Mouse (Mus musculus) midbrain, embryonic 13.5 days (tissue): ENCODE measurements around the gene Synm. TPM values are rescaled to one million over a fixed set of nuclear protein-coding genes. Genes with fewer than 3 reads are reported as not detected.

Experiments
- ATAC-seq: fragments of 200-750 bp; cut with Nextera tagmentation; 2 replicates; pipeline ENCODE4 v1.8.0; 2017; ENCODE audit warnings: mild to moderate bottlenecking, moderate TSS enrichment, moderate library complexity
- H3K27ac ChIP-seq: fragments of 300-500 bp; sonication (generic); 2 replicates; pipeline ENCODE4 v1.5.1; 2015; ENCODE audit warnings: inconsistent platforms, mild to moderate bottlenecking, moderate library complexity
- H3K27me3 ChIP-seq: fragments of 300-500 bp; sonication (generic); 2 replicates; pipeline ENCODE4 v1.6.1; 2015; ENCODE audit warnings: mild to moderate bottlenecking, inconsistent platforms
- H3K36me3 ChIP-seq: fragments of 300-500 bp; sonication (generic); 2 replicates; pipeline ENCODE4 v1.6.1; 2015; ENCODE audit warnings: mild to moderate bottlenecking, inconsistent platforms
- H3K4me1 ChIP-seq: fragments of 300-500 bp; sonication (generic); replicated peaks from 2 replicates; pipeline ENCODE4 v1.6.1; 2015; ENCODE audit warnings: inconsistent platforms
- H3K4me2 ChIP-seq: fragments of 300-500 bp; sonication (generic); replicated peaks from 2 replicates; pipeline ENCODE4 v1.6.1; 2015; ENCODE audit warnings: moderate library complexity, mild to moderate bottlenecking, inconsistent platforms
- H3K4me3 ChIP-seq: fragments of 300-500 bp; sonication (generic); replicated peaks from 2 replicates; pipeline ENCODE4 v1.5.1; 2015; ENCODE audit warnings: mild to moderate bottlenecking, inconsistent platforms
- H3K9ac ChIP-seq: fragments of 300-500 bp; sonication (generic); replicated peaks from 2 replicates; pipeline ENCODE4 v1.6.1; 2015; ENCODE audit warnings: mild to moderate bottlenecking, inconsistent platforms
- H3K9me3 ChIP-seq: fragments of 300-500 bp; sonication (generic); 2 replicates; pipeline ENCODE4 v1.6.1; 2016; ENCODE audit warnings: mild to moderate bottlenecking, inconsistent platforms
- WGBS: fragments of 180-500 bp; shearing (Covaris S2); methylation state at CpG from one replicate; pipeline ENCODE4 v1.1.7; 2015; 5-methylcytosine and 5-hydroxymethylcytosine counted together
- polyA plus RNA-seq: library from polyadenylated mRNA; unstranded; fragments of >200 nt; fragmentation: Nextera tagmentation; extraction: Ambion mirVana; gene quantifications from 2 replicates; pipeline ENCODE4 v1.2.1, GENCODE M21; 2015

Gene Synm
- 2.6 and 2.8 TPM in 2 replicates for polyA plus RNA-seq

- WGBS = under 1% methylated on average over 37 of the region's 37 CpGs
- Histone ChIP-seq H3K27me3 (peaks cover 28% of the 10 kb centered on the region), H3K9ac (peak within 1 kb of the TSS; percentile 73), H3K4me1 (peaks cover 13% of the 10 kb centered on the region), H3K27ac (peak within 1 kb of the TSS; percentile 76), H3K36me3 (no peaks in the 10 kb centered on the region), H3K4me3 (peak within 1 kb of the TSS; percentile 62), H3K9me3 (no peaks in the 10 kb centered on the region), H3K4me2 (peak within 1 kb of the TSS; percentile 95)
- peak; percentile 92 for ATAC-seq
Observed at GRCm38 (mm10) chr7:67759629-67759995, at the start of gene Synm. Gene Synm (minus strand): TSS chr7:67759742.

GRCm38 (mm10) chr7:67803857-67804215 is 44.3 kb upstream of the Synm start:
- WGBS = 16% methylated on average over 12 of the region's 13 CpGs
- Histone ChIP-seq H3K4me2 (peak overlapping the region; percentile 63), H3K27ac (no peak overlapping the region), H3K9me3 (no peaks in the 10 kb centered on the region), H3K27me3 (peaks cover 5% of the 10 kb centered on the region; the same call in 1 of the 2 replicates), H3K4me1 (peaks cover 18% of the 10 kb centered on the region), H3K4me3 (peak overlapping the region; percentile 36), H3K36me3 (no peaks in the 10 kb centered on the region), H3K9ac (peak overlapping the region; percentile 44; the same call in 1 of the 2 replicates)
- peak; percentile 67 for ATAC-seq

GRCm38 (mm10) chr7:67803015-67803856 is 43.7 kb upstream of the Synm start:
- Histone ChIP-seq H3K36me3 (no peaks in the 10 kb centered on the region), H3K4me2 (peak overlapping the region; percentile 63), H3K4me1 (peaks cover 18% of the 10 kb centered on the region), H3K27ac (no peak overlapping the region), H3K9me3 (no peaks in the 10 kb centered on the region), H3K27me3 (peaks cover 8% of the 10 kb centered on the region; the same call in 1 of the 2 replicates), H3K4me3 (peak overlapping the region; percentile 36), H3K9ac (peak overlapping the region; percentile 44; the same call in 1 of the 2 replicates)
- peak; percentile 83 for ATAC-seq
- 19% methylated on average over 28 of the region's 28 CpGs for WGBS

DNA sequence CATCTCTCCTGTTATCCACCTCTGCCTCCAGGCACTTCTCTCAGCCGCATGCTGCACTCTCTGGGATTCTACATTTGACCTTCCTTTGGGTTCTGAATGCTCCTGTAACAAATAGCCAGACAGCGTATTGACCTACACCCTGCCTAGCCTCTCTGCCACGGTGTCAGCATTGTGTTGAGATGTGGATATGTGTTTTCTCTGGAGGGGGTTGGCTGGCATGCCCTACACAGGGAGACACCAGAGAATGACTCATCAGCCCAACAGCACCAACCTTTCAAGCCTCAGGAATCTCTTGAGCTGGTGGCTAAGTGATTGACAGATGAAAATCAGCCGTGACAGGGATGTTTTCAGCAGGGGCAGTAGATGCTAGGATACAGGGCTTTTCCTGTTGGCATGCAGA is 41.5 kb upstream of the Synm start:
- 49% methylated on average over 4 of the region's 4 CpGs for WGBS
- no peak overlapping the region for H3K4me3 ChIP-seq
- H3K36me3 ChIP-seq = no peaks in the 10 kb centered on the region
- no peaks in the 10 kb centered on the region for H3K9me3 ChIP-seq
- no peak overlapping the region for H3K4me2 ChIP-seq
- peaks cover 18% of the 10 kb centered on the region for H3K4me1 ChIP-seq
- peaks cover 8% of the 10 kb centered on the region; the same call in 1 of the 2 replicates for H3K27me3 ChIP-seq
- no peak overlapping the region for H3K27ac ChIP-seq
- no peak for ATAC-seq
- no peak overlapping the region for H3K9ac ChIP-seq

GRCm38 (mm10) chr7:67800547-67800946 is 41.0 kb upstream of the Synm start:
- Histone ChIP-seq H3K27me3 (peaks cover 8% of the 10 kb centered on the region; the same call in 1 of the 2 replicates), H3K4me2 (no peak overlapping the region), H3K4me1 (peaks cover 18% of the 10 kb centered on the region), H3K27ac (no peak overlapping the region), H3K4me3 (no peak overlapping the region), H3K36me3 (no peaks in the 10 kb centered on the region), H3K9ac (no peak overlapping the region), H3K9me3 (no peaks in the 10 kb centered on the region)
- WGBS = 85% methylated on average over 6 of the region's 6 CpGs
- ATAC-seq = no peak

DNA sequence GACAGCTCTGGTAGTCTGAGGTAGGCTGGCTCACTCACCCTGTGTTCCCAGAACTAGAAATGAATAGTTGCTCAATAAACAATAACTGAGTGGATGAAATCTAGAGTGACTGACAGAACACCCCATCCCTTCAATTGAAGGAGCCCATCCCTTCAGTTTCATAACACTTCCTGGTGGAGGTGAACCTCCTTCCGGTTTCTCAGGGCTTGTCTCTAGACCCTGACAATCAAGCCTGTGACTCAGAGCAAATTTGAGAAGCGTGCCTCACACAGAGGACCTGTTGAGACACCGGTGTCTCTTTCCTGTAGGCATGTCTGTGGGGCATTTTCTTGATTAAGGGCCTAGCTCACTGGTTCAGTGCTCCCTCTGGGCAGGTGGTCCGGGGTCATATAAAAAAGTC is 38.9 kb upstream of the Synm start:
- Histone ChIP-seq H3K4me2 (no peak overlapping the region), H3K4me3 (no peak overlapping the region), H3K9ac (no peak overlapping the region), H3K36me3 (no peaks in the 10 kb centered on the region), H3K27me3 (peaks cover 8% of the 10 kb centered on the region; the same call in 1 of the 2 replicates), H3K4me1 (peaks cover 12% of the 10 kb centered on the region; the same call in 1 of the 2 replicates), H3K9me3 (0 out of 2 replicates have a peak, but pooled peaks cover 2% of the 10 kb centered on the region), H3K27ac (no peak overlapping the region)
- 88% methylated on average over 4 of the region's 4 CpGs for WGBS
- no peak for ATAC-seq

DNA sequence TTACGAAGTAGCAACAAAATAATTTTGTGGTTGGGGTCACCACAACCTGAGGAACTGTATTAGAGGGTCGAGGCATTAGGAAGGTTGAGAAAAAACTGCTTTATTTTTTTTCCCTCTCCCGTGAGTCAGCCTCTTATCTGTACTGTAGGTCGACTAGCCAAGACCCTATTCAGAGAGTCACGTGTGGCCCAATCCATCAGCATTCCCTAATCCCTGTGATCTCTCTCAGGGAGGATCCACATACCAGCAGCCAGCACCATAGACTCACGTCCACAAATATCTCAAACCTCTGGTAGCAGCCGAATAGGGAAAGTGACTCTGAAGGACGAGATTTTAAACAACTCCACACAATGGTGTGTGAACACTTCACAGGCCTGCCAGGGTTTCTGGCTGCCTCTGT is 37.5 kb upstream of the Synm start:
- WGBS = 41% methylated on average over 8 of the region's 8 CpGs
- Histone ChIP-seq H3K4me3 (no peak overlapping the region), H3K4me1 (0 out of 2 replicates have a peak, but pooled peaks cover 8% of the 10 kb centered on the region), H3K36me3 (no peaks in the 10 kb centered on the region), H3K27ac (no peak overlapping the region), H3K27me3 (0 out of 2 replicates have a peak, but pooled peaks cover 2% of the 10 kb centered on the region), H3K9me3 (0 out of 2 replicates have a peak, but pooled peaks cover 2% of the 10 kb centered on the region), H3K4me2 (no peak overlapping the region), H3K9ac (no peak overlapping the region)
- ATAC-seq = no peak

- ATAC-seq = no peak
- H3K9me3 ChIP-seq = 0 out of 2 replicates have a peak, but pooled peaks cover 2% of the 10 kb centered on the region
- H3K4me3 ChIP-seq = no peak overlapping the region
- H3K4me1 ChIP-seq = no peaks in the 10 kb centered on the region
- WGBS = 75% methylated on average over 7 of the region's 7 CpGs
- no peak overlapping the region for H3K9ac ChIP-seq
- no peaks in the 10 kb centered on the region for H3K36me3 ChIP-seq
- no peak overlapping the region for H3K4me2 ChIP-seq
- H3K27ac ChIP-seq = no peak overlapping the region
- H3K27me3 ChIP-seq = 0 out of 2 replicates have a peak, but pooled peaks cover under 1% of the 10 kb centered on the region
Observed at GRCm38 (mm10) chr7:67793449-67793848, 33.9 kb upstream of the Synm start.

DNA sequence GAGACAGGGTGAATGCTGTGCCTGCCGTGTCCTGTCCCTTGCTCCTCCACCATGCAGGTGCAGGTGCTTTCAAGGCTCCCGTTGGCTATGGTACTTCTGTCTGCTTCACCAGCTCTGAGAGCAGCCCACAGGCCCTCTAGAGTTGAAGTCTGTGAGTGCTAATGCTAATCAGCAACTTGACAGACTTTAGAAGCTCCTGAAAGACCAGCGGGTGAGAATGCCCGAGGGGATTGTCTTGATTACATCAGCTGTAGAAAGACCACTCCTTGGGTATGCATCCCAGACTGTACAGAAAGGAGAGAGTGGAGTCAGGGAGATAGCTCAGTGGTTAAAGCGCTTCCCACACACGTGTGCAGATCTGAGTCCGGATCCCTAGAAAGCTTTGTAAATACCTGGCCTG is 31.7 kb upstream of the Synm start:
- Histone ChIP-seq H3K4me1 (no peaks in the 10 kb centered on the region), H3K4me3 (no peak overlapping the region), H3K9ac (no peak overlapping the region; the same call in 1 of the 2 replicates), H3K27ac (no peak overlapping the region), H3K36me3 (no peaks in the 10 kb centered on the region), H3K4me2 (no peak overlapping the region), H3K9me3 (0 out of 2 replicates have a peak, but pooled peaks cover 2% of the 10 kb centered on the region), H3K27me3 (no peaks in the 10 kb centered on the region)
- WGBS = 53% methylated on average over 7 of the region's 7 CpGs
- no peak for ATAC-seq

- no peaks in the 10 kb centered on the region for H3K9me3 ChIP-seq
- H3K4me1 ChIP-seq = no peaks in the 10 kb centered on the region
- no peaks in the 10 kb centered on the region for H3K36me3 ChIP-seq
- ATAC-seq = peak; percentile 77; the same call in 1 of the 2 replicates
- no peak overlapping the region for H3K4me3 ChIP-seq
- no peak overlapping the region for H3K9ac ChIP-seq
- no peaks in the 10 kb centered on the region for H3K27me3 ChIP-seq
- 15% methylated on average over 10 of the region's 10 CpGs for WGBS
- no peak overlapping the region for H3K27ac ChIP-seq
- no peak overlapping the region for H3K4me2 ChIP-seq
Observed at GRCm38 (mm10) chr7:67788713-67789112, 29.2 kb upstream of the Synm start.

DNA sequence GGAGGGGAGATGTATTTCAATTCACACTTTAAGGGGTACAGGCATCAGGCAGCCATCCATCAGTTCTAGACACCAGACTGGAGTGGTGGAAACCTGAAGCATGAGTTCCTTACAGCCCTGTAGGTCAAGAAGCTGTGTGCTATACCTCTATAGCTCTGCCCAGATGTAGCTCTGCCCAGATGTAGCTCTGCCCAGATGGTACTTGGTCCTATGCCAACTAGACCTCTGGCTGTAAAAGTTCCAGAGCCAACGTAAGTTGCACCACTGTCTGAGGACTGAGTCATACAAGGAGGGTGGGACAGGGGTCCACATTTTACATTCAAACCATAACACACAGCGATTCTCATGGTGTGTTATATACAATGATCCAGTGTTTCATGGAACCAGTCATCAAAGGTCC is 28.3 kb upstream of the Synm start:
- H3K27me3 ChIP-seq = no peaks in the 10 kb centered on the region
- no peak overlapping the region for H3K9ac ChIP-seq
- no peak overlapping the region for H3K27ac ChIP-seq
- H3K4me2 ChIP-seq = no peak overlapping the region
- no peaks in the 10 kb centered on the region for H3K4me1 ChIP-seq
- no peak overlapping the region for H3K4me3 ChIP-seq
- no peaks in the 10 kb centered on the region for H3K36me3 ChIP-seq
- no peak for ATAC-seq
- 77% methylated on average over 2 of the region's 2 CpGs for WGBS
- H3K9me3 ChIP-seq = no peaks in the 10 kb centered on the region

DNA sequence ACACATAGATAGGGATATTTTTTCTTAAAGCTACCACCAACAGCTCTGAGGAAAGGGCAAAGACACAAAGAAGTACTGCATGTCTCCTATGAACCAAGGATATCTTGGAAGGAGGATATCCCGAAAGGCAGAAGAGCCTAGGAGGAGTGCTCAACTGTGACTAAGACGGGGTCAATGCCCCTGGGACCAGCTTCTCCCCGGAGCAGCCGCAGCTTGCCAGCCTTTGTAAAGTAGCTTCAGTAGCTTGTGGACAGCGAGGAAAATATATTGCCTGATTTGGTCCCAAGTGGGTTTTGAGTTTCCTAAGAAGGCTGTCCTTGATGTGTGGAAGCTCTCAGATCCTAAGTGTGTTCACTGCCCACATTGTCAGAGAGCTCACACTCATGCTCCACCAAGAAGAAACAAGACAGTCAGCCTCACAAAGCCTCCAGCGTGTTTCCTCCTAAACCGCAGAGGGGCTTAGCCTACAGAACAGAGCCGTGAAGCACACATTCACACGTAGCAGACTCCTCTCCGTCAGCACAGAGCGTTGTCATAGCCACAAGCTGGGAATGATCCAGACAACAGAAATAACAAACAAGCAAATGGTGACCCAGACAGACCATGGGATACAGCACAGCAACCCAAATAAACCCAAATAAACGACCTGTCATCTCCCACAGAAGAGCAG is 17.2 kb upstream of the Synm start:
- H3K27me3 ChIP-seq = no peaks in the 10 kb centered on the region
- H3K4me1 ChIP-seq = peaks cover 7% of the 10 kb centered on the region; the same call in 1 of the 2 replicates
- no peak overlapping the region for H3K4me3 ChIP-seq
- H3K4me2 ChIP-seq = no peak overlapping the region
- H3K36me3 ChIP-seq = no peaks in the 10 kb centered on the region
- no peaks in the 10 kb centered on the region; the same call in 1 of the 2 replicates for H3K9me3 ChIP-seq
- no peak for ATAC-seq
- WGBS = 33% methylated on average over 12 of the region's 12 CpGs
- no peak overlapping the region for H3K27ac ChIP-seq
- no peak overlapping the region for H3K9ac ChIP-seq
